Comparison of ENCODE assay signal across 8 mouse cellular contexts in the genomic region with DNA sequence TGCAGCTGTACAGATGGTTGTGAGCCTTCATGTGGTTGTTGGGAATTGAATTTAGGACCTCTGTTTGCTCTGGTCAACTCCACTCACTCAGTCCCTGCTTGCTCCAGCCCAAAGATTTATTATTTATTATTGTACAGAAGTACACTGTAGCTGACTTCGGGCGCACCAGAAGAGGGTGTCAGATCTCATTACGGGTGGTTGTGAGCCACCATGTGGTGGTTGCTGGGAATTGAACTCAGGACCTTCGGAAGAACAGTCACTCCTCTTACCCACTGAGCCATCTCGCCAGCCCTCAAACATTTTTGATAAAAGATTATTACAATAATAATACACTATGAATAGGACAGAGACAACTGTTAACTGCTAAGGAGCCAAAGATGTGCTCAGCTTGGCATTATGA. TPM values are rescaled to one million over a fixed set of nuclear protein-coding genes. Genes with fewer than 3 reads are reported as not detected.
DNase-seq lines count a peak whose midpoint lies in the region; ATAC-seq and TF ChIP-seq lines count a peak whose summit lies in the region.
"Not testable (repeated sequence)": the region's sequence is repeated elsewhere in the genome, so short reads cannot be mapped to it uniquely, and the experiment has no call there.

No protein-coding gene starts in this region.

- H3K36me3 ChIP-seq in heart, adult 2 months (ENCODE audit: control insufficient read depth, insufficient read depth, low read length); intestine, postnatal 0 days (ENCODE audit: control insufficient read depth, insufficient read depth); kidney, postnatal 0 days (ENCODE audit: insufficient read depth, low read length); liver, adult 2 months (ENCODE audit: control insufficient read depth, insufficient read depth, low read length); lung, postnatal 0 days (ENCODE audit: insufficient read depth, low read length): not testable (repeated sequence)

- H3K9me3 ChIP-seq in intestine, postnatal 0 days (ENCODE audit: control insufficient read depth); kidney, postnatal 0 days (replicated peaks; ENCODE audit: low read length); lung, postnatal 0 days (ENCODE audit: low read length): not testable (repeated sequence)

- H3K9ac ChIP-seq in heart, adult 2 months (ENCODE audit: low read depth, low read length); intestine, postnatal 0 days (ENCODE audit: low read depth, low read length); kidney, postnatal 0 days (ENCODE audit: low read depth, low read length); liver, adult 2 months (ENCODE audit: low read depth, low read length); lung, postnatal 0 days (replicated peaks; ENCODE audit: low read depth): not testable (repeated sequence)

- not testable (repeated sequence) for H3K79me2 ChIP-seq in heart, adult 2 months (replicated peaks; ENCODE audit: control insufficient read depth, insufficient read depth, low read length); liver, adult 2 months (ENCODE audit: control insufficient read depth, insufficient read depth, low read length)

- not testable (repeated sequence) for H3K27ac ChIP-seq in heart, adult 2 months; intestine, postnatal 0 days (ENCODE audit: low read depth, low read length); kidney, postnatal 0 days; liver, adult 2 months (replicated peaks; ENCODE audit: insufficient read depth, low read depth, low read length); lung, postnatal 0 days (ENCODE audit: low read length)

- not testable (repeated sequence) for H3K4me3 ChIP-seq in heart, adult 2 months; intestine, postnatal 0 days (ENCODE audit: low read depth, low read length); kidney, postnatal 0 days (replicated peaks; ENCODE audit: low read depth, low read length); liver, adult 2 months (ENCODE audit: insufficient read depth, low read depth, low read length); lung, postnatal 0 days (ENCODE audit: low read depth, low read length)

- not testable (repeated sequence) for TF ChIP-seq EP300 in heart, adult 2 months (IDR thresholded peaks at IDR 0.05; ENCODE audit: insufficient read depth, low read depth, low read length); lung, postnatal 0 days (IDR thresholded peaks at IDR 0.05)

- not testable (repeated sequence) for H3K27me3 ChIP-seq in heart, adult 2 months (ENCODE audit: control insufficient read depth, insufficient read depth, low read length); intestine, postnatal 0 days (replicated peaks; ENCODE audit: control insufficient read depth, insufficient read depth, low read length); kidney, postnatal 0 days (ENCODE audit: insufficient read depth, low read length); liver, adult 2 months (ENCODE audit: control insufficient read depth, insufficient read depth, low read length); lung, postnatal 0 days (replicated peaks; ENCODE audit: insufficient read depth, low read length)

- DNase-seq in A20 (ENCODE audit: low read depth, low spot score) = peak; percentile 31
- DNase-seq in NIH3T3 (ENCODE audit: low read depth) = peak; percentile 13
- not testable (repeated sequence) for DNase-seq in heart, adult 2 months; kidney, postnatal 0 days (ENCODE audit: low spot score); lung, postnatal 0 days (ENCODE audit: low spot score)
- peak; percentile 1 for DNase-seq in liver, adult 2 months (ENCODE audit: extremely low read depth, low read depth, low spot score)
- DNase-seq in thymus, postnatal 4 days = peak; percentile 15

- TF ChIP-seq CTCF in heart, adult 2 months (IDR thresholded peaks at IDR 0.05) = peak; percentile 38
- peak; percentile 42; the same call in 1 of the 2 replicates for TF ChIP-seq CTCF in intestine, postnatal 0 days (IDR thresholded peaks at IDR 0.05; ENCODE audit: low read depth)
- peak; percentile 45 for TF ChIP-seq CTCF in kidney, postnatal 0 days (IDR thresholded peaks at IDR 0.05; ENCODE audit: low read depth)
- not testable (repeated sequence) for TF ChIP-seq CTCF in liver, adult 2 months (IDR thresholded peaks at IDR 0.05; ENCODE audit: low read depth, low read length)
- TF ChIP-seq CTCF in lung, postnatal 0 days (IDR thresholded peaks at IDR 0.05) = peak; percentile 36

- ATAC-seq in intestine, postnatal 0 days; kidney, postnatal 0 days (replicated peaks; ENCODE audit: low FRiP score, low read depth); lung, postnatal 0 days: not testable (repeated sequence)

- TF ChIP-seq POLR2A in heart, adult 2 months (IDR thresholded peaks at IDR 0.05; ENCODE audit: insufficient read depth, low read depth, low read length); liver, adult 2 months (IDR thresholded peaks at IDR 0.05; ENCODE audit: extremely low read depth, insufficient read depth, low read length): not testable (repeated sequence)

- not testable (repeated sequence) for H3K4me2 ChIP-seq in intestine, postnatal 0 days (replicated peaks; ENCODE audit: low read depth); kidney, postnatal 0 days (ENCODE audit: low read length); lung, postnatal 0 days (replicated peaks; ENCODE audit: low read depth, low read length)

- H3K4me1 ChIP-seq in heart, adult 2 months (ENCODE audit: control insufficient read depth, insufficient read depth, low read length); intestine, postnatal 0 days (replicated peaks; ENCODE audit: control insufficient read depth, insufficient read depth, low read length); kidney, postnatal 0 days (replicated peaks; ENCODE audit: insufficient read depth, low read length); liver, adult 2 months (ENCODE audit: control insufficient read depth, insufficient read depth, low read length); lung, postnatal 0 days (ENCODE audit: insufficient read depth, low read depth, low read length): not testable (repeated sequence)

- 67% methylated on average over 5 of the region's 5 CpGs for WGBS in heart, adult 2 months
- WGBS in intestine, postnatal 0 days = 74% methylated on average over 5 of the region's 5 CpGs
- 67% methylated on average over 5 of the region's 5 CpGs for WGBS in kidney, postnatal 0 days
- WGBS in liver, adult 2 months = 60% methylated on average over 5 of the region's 5 CpGs
- 74% methylated on average over 5 of the region's 5 CpGs for WGBS in lung, postnatal 0 days

- intact Hi-C loops in heart, adult 2 months (cut with DNase I) = not testable (repeated sequence)

RNA-seq across cellular contexts. Expression of gene Mcm9, which starts 24.0 kb away (rescaled TPM):
- 1 to 10 TPM; 2.3 to 4.0 TPM for total RNA-seq in heart, adult 2 months (2021)
- 1.3 and 2.6 TPM in 2 replicates for polyA plus RNA-seq in heart, adult 2 months (2012; rRNA removed)
- polyA plus RNA-seq in intestine, postnatal 0 days (2015; fragmentation: Nextera tagmentation; extraction: Ambion mirVana) = 3.5 and 3.6 TPM in 2 replicates
- 7.9 and 8.9 TPM in 2 replicates for polyA plus RNA-seq in kidney, postnatal 0 days (2015; fragmentation: Nextera tagmentation; extraction: Ambion mirVana)
- 4.2 and 5.0 TPM in 2 replicates for total RNA-seq in liver, adult 2 months (2014; rRNA removed)
- polyA plus RNA-seq in liver, adult 2 months (2012; rRNA removed) = 1.3 and 1.5 TPM in 2 replicates
- 4.4 and 4.5 TPM in 2 replicates for polyA plus RNA-seq in lung, postnatal 0 days (2015; fragmentation: Nextera tagmentation; extraction: Ambion mirVana)

RNA-seq across cellular contexts. Expression of gene Asf1a, which starts 57.7 kb away (rescaled TPM):
- 10 to 100 TPM; 26.7 to 27.0 TPM for total RNA-seq in heart, adult 2 months (2021)
- polyA plus RNA-seq in heart, adult 2 months (2012; rRNA removed) = 6.7 and 16.1 TPM in 2 replicates
- 40.4 and 44.5 TPM in 2 replicates for polyA plus RNA-seq in intestine, postnatal 0 days (2015; fragmentation: Nextera tagmentation; extraction: Ambion mirVana)
- 122 and 126 TPM in 2 replicates for polyA plus RNA-seq in kidney, postnatal 0 days (2015; fragmentation: Nextera tagmentation; extraction: Ambion mirVana)
- 10.5 and 11.2 TPM in 2 replicates for total RNA-seq in liver, adult 2 months (2014; rRNA removed)
- polyA plus RNA-seq in liver, adult 2 months (2012; rRNA removed) = 2.2 and 3.1 TPM in 2 replicates
- polyA plus RNA-seq in lung, postnatal 0 days (2015; fragmentation: Nextera tagmentation; extraction: Ambion mirVana) = 65.9 and 75.2 TPM in 2 replicates
